Mouse (Mus musculus): ENCODE results near the gene Pacs2. TPM values are rescaled to one million over a fixed set of nuclear protein-coding genes. Genes with fewer than 3 reads are reported as not detected.
A peak's percentile ranks its signal among the peaks of the same experiment; 100 is the strongest.

The Pacs2 gene
- polyA plus RNA-seq, 1 experiment from 2014 or later: 17.9 TPM

GRCm38 (mm10) chr12:113042543-113042942 lies 28.2 kb downstream of the Pacs2 start:
- no peaks in the 10 kb centered on the region for H3K9me3 ChIP-seq (ENCODE audit: control insufficient read depth, low read length)
- no peak overlapping the region for H3K4me2 ChIP-seq (ENCODE audit: low read depth, low read length)
- WGBS: 66% methylated on average over 2 of the region's 2 CpGs
- peaks cover 21% of the 10 kb centered on the region; the same call in 1 of the 2 replicates for H3K36me3 ChIP-seq (ENCODE audit: control insufficient read depth, insufficient read depth, low read length)
- H3K27ac ChIP-seq (replicated peaks; ENCODE audit: low read depth, low read length): peak overlapping the region; percentile 72; the same call in 1 of the 2 replicates
- DNase-seq (ENCODE audit: low spot score): no peak
- no peak for ATAC-seq (ENCODE audit: low read depth)
- H3K4me1 ChIP-seq (ENCODE audit: control insufficient read depth, insufficient read depth, low read length): peaks cover 11% of the 10 kb centered on the region
- no peak overlapping the region for H3K9ac ChIP-seq (ENCODE audit: low read depth, low read length)
- H3K27me3 ChIP-seq (replicated peaks; ENCODE audit: control insufficient read depth, insufficient read depth, low read length): no peaks in the 10 kb centered on the region
- H3K4me3 ChIP-seq (ENCODE audit: low read depth, low read length): no peak overlapping the region

- WGBS: 76% methylated on average over 3 of the region's 3 CpGs
- 0 out of 2 replicates have a peak, but pooled peaks have one; percentile 45 for ATAC-seq (ENCODE audit: low read depth)
- no peaks in the 10 kb centered on the region for H3K27me3 ChIP-seq (replicated peaks; ENCODE audit: control insufficient read depth, insufficient read depth, low read length)
Measured at GRCm38 (mm10) chr12:113044916-113045677, 30.8 kb downstream of the Pacs2 start.

GRCm38 (mm10) chr12:113046861-113047260 lies 32.6 kb downstream of the Pacs2 start:
- Histone ChIP-seq H3K36me3 (ENCODE audit: control insufficient read depth, insufficient read depth, low read length) (peaks cover 44% of the 10 kb centered on the region), H3K27ac (replicated peaks; ENCODE audit: low read depth, low read length) (no peak overlapping the region), H3K9me3 (ENCODE audit: control insufficient read depth, low read length) (no peaks in the 10 kb centered on the region), H3K4me3 (ENCODE audit: low read depth, low read length) (no peak overlapping the region), H3K27me3 (replicated peaks; ENCODE audit: control insufficient read depth, insufficient read depth, low read length) (no peaks in the 10 kb centered on the region), H3K9ac (ENCODE audit: low read depth, low read length) (no peak overlapping the region), H3K4me1 (ENCODE audit: control insufficient read depth, insufficient read depth, low read length) (peaks cover 20% of the 10 kb centered on the region), H3K4me2 (ENCODE audit: low read depth, low read length) (no peak overlapping the region)
- DNase-seq (ENCODE audit: low spot score) (no peak), ATAC-seq (ENCODE audit: low read depth) (no peak)
- 88% methylated on average over 15 of the region's 15 CpGs for WGBS

More at GRCm38 (mm10) chr12:113044916-113045677, 30.8 kb downstream of the Pacs2 start:
- peaks cover 11% of the 10 kb centered on the region for H3K4me1 ChIP-seq (ENCODE audit: control insufficient read depth, insufficient read depth, low read length)
- DNase-seq (ENCODE audit: low spot score): no peak
- no peak overlapping the region for H3K4me3 ChIP-seq (ENCODE audit: low read depth, low read length)
- H3K9me3 ChIP-seq (ENCODE audit: control insufficient read depth, low read length): no peaks in the 10 kb centered on the region
- H3K9ac ChIP-seq (ENCODE audit: low read depth, low read length): no peak overlapping the region
- H3K4me2 ChIP-seq (ENCODE audit: low read depth, low read length): no peak overlapping the region
- peaks cover 27% of the 10 kb centered on the region for H3K36me3 ChIP-seq (ENCODE audit: control insufficient read depth, insufficient read depth, low read length)
- H3K27ac ChIP-seq (replicated peaks; ENCODE audit: low read depth, low read length): no peak overlapping the region

- Histone ChIP-seq H3K4me2 (ENCODE audit: low read depth, low read length) (no peak overlapping the region), H3K4me3 (ENCODE audit: low read depth, low read length) (no peak overlapping the region), H3K9me3 (ENCODE audit: control insufficient read depth, low read length) (no peaks in the 10 kb centered on the region), H3K4me1 (ENCODE audit: control insufficient read depth, insufficient read depth, low read length) (peaks cover 15% of the 10 kb centered on the region), H3K9ac (ENCODE audit: low read depth, low read length) (no peak overlapping the region), H3K36me3 (ENCODE audit: control insufficient read depth, insufficient read depth, low read length) (peaks cover 57% of the 10 kb centered on the region), H3K27ac (replicated peaks; ENCODE audit: low read depth, low read length) (no peak overlapping the region), H3K27me3 (replicated peaks; ENCODE audit: control insufficient read depth, insufficient read depth, low read length) (no peaks in the 10 kb centered on the region)
- WGBS: 94% methylated on average over 5 of the region's 5 CpGs
- DNase-seq (ENCODE audit: low spot score): no peak
- ATAC-seq (ENCODE audit: low read depth): no peak
Measured at GRCm38 (mm10) chr12:113048103-113048502, 33.8 kb downstream of the Pacs2 start.

GRCm38 (mm10) chr12:113049836-113050235 lies 35.5 kb downstream of the Pacs2 start:
- DNase-seq (ENCODE audit: low spot score) (no peak), ATAC-seq (ENCODE audit: low read depth) (no peak)
- no peak overlapping the region for H3K4me2 ChIP-seq (ENCODE audit: low read depth, low read length)
- no peak overlapping the region for H3K4me3 ChIP-seq (ENCODE audit: low read depth, low read length)
- H3K27ac ChIP-seq (replicated peaks; ENCODE audit: low read depth, low read length): no peak overlapping the region
- no peaks in the 10 kb centered on the region for H3K27me3 ChIP-seq (replicated peaks; ENCODE audit: control insufficient read depth, insufficient read depth, low read length)
- 98% methylated on average over 9 of the region's 9 CpGs for WGBS
- H3K36me3 ChIP-seq (ENCODE audit: control insufficient read depth, insufficient read depth, low read length): peaks cover 70% of the 10 kb centered on the region
- H3K4me1 ChIP-seq (ENCODE audit: control insufficient read depth, insufficient read depth, low read length): peaks cover 10% of the 10 kb centered on the region; the same call in 1 of the 2 replicates
- no peaks in the 10 kb centered on the region for H3K9me3 ChIP-seq (ENCODE audit: control insufficient read depth, low read length)
- H3K9ac ChIP-seq (ENCODE audit: low read depth, low read length): no peak overlapping the region

- ATAC-seq (ENCODE audit: low read depth) (no peak), DNase-seq (ENCODE audit: low spot score) (no peak)
- 76% methylated on average over 12 of the region's 12 CpGs for WGBS
- Histone ChIP-seq H3K36me3 (ENCODE audit: control insufficient read depth, insufficient read depth, low read length) (peaks cover 68% of the 10 kb centered on the region), H3K27ac (replicated peaks; ENCODE audit: low read depth, low read length) (no peak overlapping the region), H3K4me3 (ENCODE audit: low read depth, low read length) (no peak overlapping the region), H3K4me1 (ENCODE audit: control insufficient read depth, insufficient read depth, low read length) (peaks cover 10% of the 10 kb centered on the region; the same call in 1 of the 2 replicates), H3K9me3 (ENCODE audit: control insufficient read depth, low read length) (no peaks in the 10 kb centered on the region), H3K27me3 (replicated peaks; ENCODE audit: control insufficient read depth, insufficient read depth, low read length) (no peaks in the 10 kb centered on the region), H3K9ac (ENCODE audit: low read depth, low read length) (no peak overlapping the region), H3K4me2 (ENCODE audit: low read depth, low read length) (no peak overlapping the region)
Measured at GRCm38 (mm10) chr12:113050671-113051070, 36.4 kb downstream of the Pacs2 start.

- no peak overlapping the region for H3K4me3 ChIP-seq (ENCODE audit: low read depth, low read length)
- 33% methylated on average over 8 of the region's 9 CpGs for WGBS
- ATAC-seq (ENCODE audit: low read depth): peak; percentile 37; the same call in 1 of the 2 replicates
- peaks cover 60% of the 10 kb centered on the region for H3K36me3 ChIP-seq (ENCODE audit: control insufficient read depth, insufficient read depth, low read length)
- no peaks in the 10 kb centered on the region for H3K9me3 ChIP-seq (ENCODE audit: control insufficient read depth, low read length)
- peaks cover 10% of the 10 kb centered on the region; the same call in 1 of the 2 replicates for H3K4me1 ChIP-seq (ENCODE audit: control insufficient read depth, insufficient read depth, low read length)
- no peaks in the 10 kb centered on the region for H3K27me3 ChIP-seq (replicated peaks; ENCODE audit: control insufficient read depth, insufficient read depth, low read length)
- no peak overlapping the region for H3K4me2 ChIP-seq (ENCODE audit: low read depth, low read length)
- H3K9ac ChIP-seq (ENCODE audit: low read depth, low read length): peak overlapping the region; percentile 30; the same call in 1 of the 2 replicates
- H3K27ac ChIP-seq (replicated peaks; ENCODE audit: low read depth, low read length): peak overlapping the region; percentile 52; the same call in 1 of the 2 replicates
- peak; percentile 61 for DNase-seq (ENCODE audit: low spot score)
Measured at GRCm38 (mm10) chr12:113051628-113052403, 37.5 kb downstream of the Pacs2 start.

- Histone ChIP-seq H3K27me3 (replicated peaks; ENCODE audit: control insufficient read depth, insufficient read depth, low read length) (no peaks in the 10 kb centered on the region), H3K4me3 (ENCODE audit: low read depth, low read length) (no peak overlapping the region), H3K27ac (replicated peaks; ENCODE audit: low read depth, low read length) (no peak overlapping the region), H3K4me2 (ENCODE audit: low read depth, low read length) (no peak overlapping the region), H3K9me3 (ENCODE audit: control insufficient read depth, low read length) (no peaks in the 10 kb centered on the region), H3K36me3 (ENCODE audit: control insufficient read depth, insufficient read depth, low read length) (peaks cover 77% of the 10 kb centered on the region), H3K9ac (ENCODE audit: low read depth, low read length) (no peak overlapping the region), H3K4me1 (ENCODE audit: control insufficient read depth, insufficient read depth, low read length) (peaks cover 8% of the 10 kb centered on the region; the same call in 1 of the 2 replicates)
- DNase-seq (ENCODE audit: low spot score) (no peak), ATAC-seq (ENCODE audit: low read depth) (no peak)
- 90% methylated on average over 8 of the region's 8 CpGs for WGBS
Measured at GRCm38 (mm10) chr12:113056089-113056488, 41.8 kb downstream of the Pacs2 start.

Data from embryonic facial prominence, embryonic 14.5 days (tissue).